Mouse (Mus musculus) layer of hippocampus, adult 11-12 months (tissue): Measurements from ENCODE around the gene Nbr1.
"Not testable (repeated sequence)": the region's sequence is repeated elsewhere in the genome, so short reads cannot be mapped to it uniquely, and the experiment has no call there.

ENCODE experiments used
- DNase-seq: peaks from one replicate; pipeline ENCODE4 v3.0.0; 2022; ENCODE audit warnings: low spot score

The Nbr1 gene

GRCm38 (mm10) chr11:101582054-101583035, 30.4 kb downstream of the Nbr1 start, which contains the start of gene Tmem106a:
Gene Tmem106a, plus strand, starts transcription at chr11:101582242.
- no peak for DNase-seq

- DNase-seq = no peak
These were observed 31.3 kb downstream of the Nbr1 start for GRCm38 (mm10) chr11:101583205-101583604.

GRCm38 (mm10) chr11:101585031-101585430, 33.1 kb downstream of the Nbr1 start:
- not testable (repeated sequence) for DNase-seq

GRCm38 (mm10) chr11:101585805-101586204, 33.9 kb downstream of the Nbr1 start:
- DNase-seq = no peak

DNA sequence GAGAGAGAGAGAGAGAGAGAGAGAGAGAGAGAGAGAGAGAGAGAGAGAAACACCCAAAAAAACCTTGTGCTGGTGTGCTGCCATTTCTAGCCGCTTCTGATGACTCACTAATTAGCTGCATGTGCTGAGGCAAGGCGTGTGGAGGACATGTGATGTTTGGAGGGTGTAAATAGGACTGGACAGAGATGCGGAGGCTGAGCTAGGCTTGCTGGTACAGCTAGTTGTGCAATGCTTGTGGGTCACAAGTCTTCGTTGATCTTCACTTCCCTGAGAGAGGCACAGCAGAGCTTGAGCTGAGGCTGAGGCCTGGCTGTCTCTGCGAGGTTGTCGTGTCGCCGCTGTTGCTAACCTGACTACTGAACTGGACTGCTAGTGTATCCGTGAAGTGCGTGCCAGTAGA, 35.7 kb downstream of the Nbr1 start:
- peak; percentile 43 for DNase-seq

- no peak for DNase-seq
These were observed 36.9 kb downstream of the Nbr1 start for GRCm38 (mm10) chr11:101588868-101589267.

DNA sequence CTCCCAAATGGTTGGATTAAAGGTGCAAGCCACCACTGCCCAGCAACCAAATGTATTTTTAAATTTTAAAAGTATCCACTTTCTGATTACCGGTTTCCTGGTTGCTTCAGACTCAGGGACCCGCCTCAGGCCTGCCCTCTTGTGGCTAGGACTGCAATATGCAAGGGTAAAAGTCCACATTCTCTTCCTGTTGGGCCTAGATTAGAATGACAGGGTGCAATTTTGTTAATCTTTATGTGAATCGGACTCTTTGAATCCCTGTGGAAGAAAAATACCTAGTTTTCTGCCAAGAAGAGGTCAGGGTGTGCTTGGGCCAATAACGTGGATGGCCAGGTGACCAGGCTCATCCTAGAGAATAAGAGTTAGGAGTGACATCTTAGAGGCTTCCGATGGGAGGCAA, 37.5 kb downstream of the Nbr1 start:
- DNase-seq = peak; percentile 53

DNA sequence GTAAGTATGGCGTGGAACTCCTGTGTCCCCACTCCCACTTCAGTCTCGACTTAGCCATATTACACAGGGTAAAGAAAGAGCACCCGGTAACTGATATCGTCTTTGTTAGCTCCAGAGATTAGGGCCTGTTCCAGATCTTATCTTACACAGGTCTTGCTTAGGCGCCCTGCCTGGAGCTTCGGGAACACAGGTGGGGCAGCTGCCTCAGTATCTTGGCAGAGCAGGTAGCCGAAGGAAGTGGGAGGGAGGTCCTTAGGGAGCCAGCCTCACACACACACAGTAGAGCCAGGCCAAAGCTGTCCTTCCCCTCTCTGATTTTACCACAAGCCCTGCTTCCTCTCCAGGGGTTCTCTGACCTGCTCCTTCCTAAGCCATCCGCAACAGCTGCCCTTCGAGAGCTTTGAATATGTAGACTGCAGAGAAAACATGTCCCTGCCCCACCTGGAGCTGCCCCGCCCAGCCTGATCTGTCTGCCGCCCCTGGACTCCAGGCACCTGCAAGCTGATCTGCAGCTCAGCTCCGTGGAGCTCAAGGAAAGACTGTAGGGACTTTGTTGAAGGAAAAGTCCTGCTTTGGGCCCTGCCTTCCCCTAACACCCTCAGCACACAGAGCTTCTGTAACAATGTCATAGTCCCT, 38.2 kb downstream of the Nbr1 start:
- no peak for DNase-seq

DNA sequence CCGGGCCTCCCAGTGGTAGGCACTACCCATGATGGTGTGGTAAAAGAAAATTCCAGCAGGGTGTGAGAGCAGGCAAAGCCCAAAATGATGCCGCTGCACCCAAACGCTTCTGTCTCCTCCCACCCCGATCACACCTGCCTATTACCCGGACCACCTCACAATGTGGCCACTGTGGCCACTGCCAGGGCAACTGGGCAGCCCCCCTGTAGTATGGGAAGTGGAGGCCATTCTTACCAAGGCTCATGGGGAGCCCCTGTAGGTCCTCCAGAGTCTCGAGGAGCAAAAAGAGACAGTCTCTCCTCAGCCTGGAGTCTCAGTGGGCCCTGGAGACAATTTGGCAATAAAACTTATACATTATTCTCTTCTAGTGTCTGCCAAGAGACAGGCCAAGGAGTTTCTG, 47.2 kb downstream of the Nbr1 start, which contains the start of gene Gm11634:
Gene Gm11634, minus strand, starts transcription at position 101 of the 400 bp plus-strand sequence.
- DNase-seq = no peak

GRCm38 (mm10) chr11:101602491-101602890, 50.5 kb downstream of the Nbr1 start:
- DNase-seq = no peak

DNA sequence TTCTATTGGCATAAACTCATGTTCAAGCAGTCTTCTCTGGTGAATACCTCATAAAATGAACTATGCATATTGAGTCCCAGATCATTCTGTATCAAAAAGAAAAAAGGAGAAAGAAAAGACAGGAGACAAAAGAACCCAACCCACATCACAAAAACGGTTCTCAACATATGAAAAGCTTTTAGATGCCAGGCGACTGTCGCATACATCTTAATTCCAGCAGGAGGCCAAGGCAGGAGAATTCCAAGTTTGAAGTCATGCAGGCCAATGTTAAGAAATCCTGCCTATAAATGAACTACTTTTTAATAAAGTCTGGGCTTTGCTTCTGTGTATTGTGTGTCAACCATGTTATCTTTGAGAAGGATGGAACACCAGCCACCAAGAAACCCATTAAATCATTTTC, 52.2 kb downstream of the Nbr1 start:
- no peak for DNase-seq

GRCm38 (mm10) chr11:101604531-101605453, 52.8 kb downstream of the Nbr1 start:
- DNase-seq = peak; percentile 43

DNA sequence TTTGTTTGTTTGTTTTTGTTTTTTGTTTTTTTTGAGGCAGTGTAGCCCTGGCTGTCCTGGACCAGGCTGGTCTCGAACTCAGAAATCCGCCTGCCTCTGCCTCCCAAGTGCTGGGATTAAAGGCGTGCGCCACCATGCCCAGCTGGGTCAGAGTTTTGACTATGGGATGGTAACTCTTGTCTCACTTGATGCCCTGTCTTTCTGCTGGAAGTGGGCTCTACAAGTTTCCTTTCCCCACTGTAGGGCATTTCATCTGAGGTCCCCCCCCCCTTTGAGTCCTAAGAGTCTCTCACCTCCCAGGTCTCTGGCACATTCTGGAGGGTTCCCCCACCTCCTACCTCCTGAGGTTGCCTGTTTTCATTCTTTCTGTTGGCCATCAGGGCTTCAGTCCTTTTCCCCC, 55.2 kb downstream of the Nbr1 start:
- DNase-seq = not testable (repeated sequence)

- no peak for DNase-seq
These were observed 58.5 kb downstream of the Nbr1 start for GRCm38 (mm10) chr11:101610445-101610844.

DNA sequence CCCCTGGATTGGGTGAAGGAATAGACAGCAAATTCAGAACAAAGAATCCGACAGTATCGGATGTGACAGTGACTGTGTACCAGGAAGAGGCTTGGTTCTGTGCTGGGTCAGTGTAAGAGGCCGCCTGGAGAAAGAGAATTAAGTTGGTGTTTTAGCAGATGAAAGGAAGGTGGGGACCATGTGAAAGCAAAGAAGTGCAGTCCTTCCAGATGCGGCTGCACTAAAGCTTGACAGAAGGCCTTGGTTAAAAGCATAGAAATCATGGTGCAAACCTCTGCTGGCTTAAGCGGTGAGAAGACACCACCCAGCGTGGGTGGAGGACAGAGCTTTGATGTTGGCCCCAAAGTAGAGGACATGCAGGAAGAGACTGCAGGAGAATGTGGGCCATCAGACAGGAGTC, 61.6 kb downstream of the Nbr1 start:
- DNase-seq = no peak

- no peak for DNase-seq
These were observed 62.2 kb downstream of the Nbr1 start for GRCm38 (mm10) chr11:101614116-101614515.

DNA sequence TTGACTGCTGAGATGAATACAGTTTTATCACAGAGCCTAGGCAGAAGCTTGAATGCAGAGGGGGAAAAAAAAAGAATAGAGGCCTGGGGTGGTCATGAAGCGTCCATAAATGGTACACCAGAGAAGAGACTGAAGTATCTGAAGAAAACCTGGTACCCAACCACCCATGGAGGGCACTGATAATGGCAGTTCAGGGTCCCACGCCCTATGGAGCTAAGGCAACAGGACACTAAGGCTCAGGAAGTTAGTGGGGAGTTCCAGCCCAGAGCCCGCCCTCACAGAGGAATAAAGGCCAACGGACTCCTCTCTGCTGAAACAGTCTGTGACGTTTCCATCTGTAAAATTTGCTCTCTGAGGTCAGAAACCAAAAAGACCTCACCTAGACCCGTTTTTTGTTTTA, 63.4 kb downstream of the Nbr1 start:
- no peak for DNase-seq

DNA sequence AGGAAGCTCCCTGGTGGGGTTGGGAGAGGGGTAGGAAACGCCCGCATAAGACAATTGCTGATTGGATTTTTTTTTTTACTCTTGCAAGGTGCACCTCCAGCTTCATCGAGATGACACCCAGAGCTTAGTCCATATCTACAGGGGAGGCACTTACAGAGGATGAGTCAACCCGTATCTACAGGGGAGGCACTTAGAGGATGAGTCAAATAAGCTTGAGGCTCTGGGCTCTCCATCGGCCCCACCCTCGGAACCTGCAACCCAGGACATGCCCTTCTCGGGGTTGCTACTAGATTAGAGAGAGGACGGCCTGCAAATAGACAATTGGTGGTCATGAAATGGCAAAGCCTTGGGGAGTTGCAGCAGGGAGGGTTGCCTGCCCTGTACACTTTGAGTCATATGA, 64.2 kb downstream of the Nbr1 start:
- no peak for DNase-seq

DNA sequence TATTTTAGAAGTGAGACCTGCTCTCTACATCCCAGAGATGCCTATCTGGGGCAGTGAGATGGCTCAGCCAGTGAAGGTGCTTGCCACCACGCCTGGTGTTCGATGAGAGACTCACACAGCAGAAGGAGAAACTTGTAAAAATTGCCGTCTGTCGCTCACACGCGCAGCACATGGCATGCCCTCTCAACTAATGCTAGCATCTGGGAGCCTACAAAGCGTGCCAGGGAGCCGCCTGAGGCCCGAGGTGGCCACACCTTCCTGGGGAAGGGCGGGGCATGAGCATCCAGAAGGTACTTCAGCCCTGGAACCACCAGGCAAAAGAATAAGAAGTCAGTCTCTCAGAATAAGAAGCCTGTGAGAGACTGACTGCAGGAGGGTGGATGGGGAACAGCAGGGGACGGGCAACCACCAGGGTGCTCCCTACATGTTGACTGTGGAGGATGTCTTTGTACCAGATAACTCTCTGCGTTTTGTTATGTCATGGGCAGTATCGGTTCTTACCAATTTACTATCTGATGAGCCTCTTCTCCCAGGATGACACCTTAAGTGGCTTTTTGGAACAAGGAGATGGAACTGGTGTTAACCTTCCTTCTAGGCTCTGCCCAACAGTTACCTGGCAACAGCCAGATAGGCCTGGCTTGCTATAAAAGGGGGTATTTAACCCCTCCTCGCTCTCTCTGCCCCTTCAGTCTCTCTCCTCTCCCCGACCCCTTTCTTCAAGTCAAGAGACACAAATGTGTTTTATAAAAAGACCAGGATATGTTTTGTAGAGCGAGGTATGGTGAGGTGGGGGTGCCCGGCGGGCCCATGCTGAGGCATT, 65.2 kb downstream of the Nbr1 start:
- peak; percentile 19 for DNase-seq

- no peak for DNase-seq
These were observed 65.9 kb downstream of the Nbr1 start for GRCm38 (mm10) chr11:101617849-101618248.

GRCm38 (mm10) chr11:101618596-101618995, 66.6 kb downstream of the Nbr1 start:
- DNase-seq = no peak
